Mouse (Mus musculus) intestine, embryonic 16.5 days (tissue): ENCODE measurements at regions not wholly inside any gene's neighbourhood (a gene's known extent, or its start where the extent isn't known, plus 50 kb on each side); places are given as distances from the start of the nearest gene placed in this dataset.

ENCODE experiments used
- ATAC-seq: fragments of 200-750 bp; cut with Nextera tagmentation; 2 replicates; pipeline ENCODE4 v1.8.0; 2017; ENCODE audit warnings: moderate TSS enrichment, moderate library complexity
- H3K27ac ChIP-seq: fragments of 300-500 bp; sonication (generic); 2 replicates; pipeline ENCODE4 v1.5.1; 2014; ENCODE audit warnings: mild to moderate bottlenecking, low read length
- H3K27me3 ChIP-seq: fragments of 300-500 bp; sonication (generic); replicated peaks from 2 replicates; pipeline ENCODE4 v1.6.1; 2014; ENCODE audit warnings: low read length, control low read depth, mixed read lengths; ENCODE audit not compliant: control insufficient read depth, insufficient read depth
- H3K36me3 ChIP-seq: fragments of 300-500 bp; sonication (generic); 2 replicates; pipeline ENCODE4 v1.6.1; 2014; ENCODE audit warnings: low read length, control low read depth; ENCODE audit not compliant: control insufficient read depth, insufficient read depth
- H3K4me1 ChIP-seq: fragments of 300-500 bp; sonication (generic); 2 replicates; pipeline ENCODE4 v1.6.1; 2014; ENCODE audit warnings: low read length, control low read depth, mixed read lengths; ENCODE audit not compliant: control insufficient read depth, insufficient read depth
- H3K4me2 ChIP-seq: fragments of 300-500 bp; sonication (generic); 2 replicates; pipeline ENCODE4 v1.6.1; 2014; ENCODE audit warnings: low read depth, low read length, control low read depth
- H3K4me3 ChIP-seq: fragments of 300-500 bp; sonication (generic); 2 replicates; pipeline ENCODE4 v1.5.1; 2014; ENCODE audit warnings: mild to moderate bottlenecking, low read length
- H3K9ac ChIP-seq: fragments of 300-500 bp; sonication (generic); 2 replicates; pipeline ENCODE4 v1.6.1; 2014; ENCODE audit warnings: low read depth, low read length
- H3K9me3 ChIP-seq: fragments of 300-500 bp; sonication (generic); 2 replicates; pipeline ENCODE4 v1.6.1; 2016; ENCODE audit warnings: low read length, control low read depth; ENCODE audit not compliant: control insufficient read depth
- WGBS: fragments of 180-500 bp; shearing (Covaris S2); extraction: QIAGEN DNeasy Blood & Tissue Kit; methylation state at CpG from one replicate; pipeline ENCODE4 v1.1.7; 2014; 5-methylcytosine and 5-hydroxymethylcytosine counted together

GRCm38 (mm10) chr2:59406976-59407375, 77.5 kb upstream of the Dapl1 start:
- H3K4me1 ChIP-seq, result no peaks in the 10 kb centered on the region
- 84% methylated on average over 3 of the region's 3 CpGs for WGBS
- H3K9ac ChIP-seq, result no peak overlapping the region
- no peak overlapping the region for H3K27ac ChIP-seq
- no peaks in the 10 kb centered on the region for H3K27me3 ChIP-seq
- no peaks in the 10 kb centered on the region for H3K9me3 ChIP-seq
- H3K4me2 ChIP-seq, result no peak overlapping the region
- no peak overlapping the region for H3K4me3 ChIP-seq
- no peaks in the 10 kb centered on the region for H3K36me3 ChIP-seq
- ATAC-seq, result 0 out of 2 replicates have a peak, but pooled peaks have one; percentile 18

GRCm38 (mm10) chr2:59407512-59407988, 76.9 kb upstream of the Dapl1 start:
- Histone ChIP-seq H3K9ac (no peak overlapping the region), H3K4me2 (no peak overlapping the region), H3K27me3 (no peaks in the 10 kb centered on the region), H3K9me3 (no peaks in the 10 kb centered on the region), H3K4me1 (no peaks in the 10 kb centered on the region), H3K4me3 (no peak overlapping the region), H3K27ac (no peak overlapping the region), H3K36me3 (no peaks in the 10 kb centered on the region)
- WGBS, result 70% methylated on average over 13 of the region's 13 CpGs
- peak; percentile 33; the same call in 1 of the 2 replicates for ATAC-seq

- H3K9me3 ChIP-seq, result no peaks in the 10 kb centered on the region
- H3K36me3 ChIP-seq, result no peaks in the 10 kb centered on the region
- no peaks in the 10 kb centered on the region for H3K4me1 ChIP-seq
- H3K4me3 ChIP-seq, result no peak overlapping the region
- no peak for ATAC-seq
- H3K4me2 ChIP-seq, result no peak overlapping the region
- no peak overlapping the region for H3K27ac ChIP-seq
- no peak overlapping the region for H3K9ac ChIP-seq
- WGBS, result 69% methylated on average over 10 of the region's 10 CpGs
- H3K27me3 ChIP-seq, result no peaks in the 10 kb centered on the region
Measured at GRCm38 (mm10) chr2:59408040-59408587, 76.3 kb upstream of the Dapl1 start.

- H3K9ac ChIP-seq, result no peak overlapping the region
- no peaks in the 10 kb centered on the region for H3K27me3 ChIP-seq
- no peak for ATAC-seq
- no peak overlapping the region for H3K27ac ChIP-seq
- no peaks in the 10 kb centered on the region for H3K9me3 ChIP-seq
- no peak overlapping the region for H3K4me2 ChIP-seq
- H3K4me3 ChIP-seq, result no peak overlapping the region
- H3K4me1 ChIP-seq, result peaks cover 9% of the 10 kb centered on the region
- 86% methylated on average over 9 of the region's 9 CpGs for whole genome bisulfite sequencing
- no peaks in the 10 kb centered on the region for H3K36me3 ChIP-seq
Measured at GRCm38 (mm10) chr2:59414612-59415011, 69.8 kb upstream of the Dapl1 start.

- 52% methylated on average over 8 of the region's 8 CpGs for WGBS
- H3K9ac ChIP-seq, result no peak overlapping the region
- H3K27ac ChIP-seq, result peak overlapping the region; percentile 42; the same call in 1 of the 2 replicates
- no peaks in the 10 kb centered on the region for H3K27me3 ChIP-seq
- no peak overlapping the region for H3K4me2 ChIP-seq
- peaks cover 14% of the 10 kb centered on the region for H3K4me1 ChIP-seq
- H3K4me3 ChIP-seq, result no peak overlapping the region
- H3K36me3 ChIP-seq, result no peaks in the 10 kb centered on the region
- H3K9me3 ChIP-seq, result no peaks in the 10 kb centered on the region
- peak; percentile 78 for ATAC-seq
Measured at GRCm38 (mm10) chr2:59416491-59417195, 67.8 kb upstream of the Dapl1 start.

GRCm38 (mm10) chr2:59417384-59417955, 67.0 kb upstream of the Dapl1 start:
- H3K27ac ChIP-seq, result no peak overlapping the region
- H3K4me1 ChIP-seq, result peaks cover 17% of the 10 kb centered on the region
- no peak overlapping the region for H3K4me2 ChIP-seq
- ATAC-seq, result peak; percentile 5; the same call in 1 of the 2 replicates
- H3K9ac ChIP-seq, result no peak overlapping the region
- no peaks in the 10 kb centered on the region for H3K36me3 ChIP-seq
- H3K9me3 ChIP-seq, result no peaks in the 10 kb centered on the region
- H3K4me3 ChIP-seq, result no peak overlapping the region
- WGBS, result 64% methylated on average over 11 of the region's 11 CpGs
- H3K27me3 ChIP-seq, result no peaks in the 10 kb centered on the region

GRCm38 (mm10) chr2:59420496-59420895, 64.0 kb upstream of the Dapl1 start:
- Histone ChIP-seq H3K27me3 (no peaks in the 10 kb centered on the region), H3K9me3 (no peaks in the 10 kb centered on the region), H3K27ac (no peak overlapping the region), H3K36me3 (no peaks in the 10 kb centered on the region), H3K9ac (no peak overlapping the region), H3K4me2 (no peak overlapping the region), H3K4me3 (no peak overlapping the region), H3K4me1 (peaks cover 24% of the 10 kb centered on the region)
- 57% methylated on average over 5 of the region's 5 CpGs for WGBS
- no peak for ATAC-seq

- ATAC-seq, result peak; percentile 65
- Histone ChIP-seq H3K9me3 (no peaks in the 10 kb centered on the region), H3K27ac (peak overlapping the region; percentile 79), H3K36me3 (no peaks in the 10 kb centered on the region), H3K4me3 (no peak overlapping the region), H3K4me2 (no peak overlapping the region), H3K27me3 (no peaks in the 10 kb centered on the region), H3K9ac (no peak overlapping the region), H3K4me1 (peaks cover 15% of the 10 kb centered on the region)
- WGBS, result 56% methylated on average over 10 of the region's 10 CpGs
Measured at GRCm38 (mm10) chr2:59422291-59423242, 61.9 kb upstream of the Dapl1 start.

- Histone ChIP-seq H3K27me3 (no peaks in the 10 kb centered on the region), H3K4me1 (peaks cover 15% of the 10 kb centered on the region), H3K36me3 (no peaks in the 10 kb centered on the region), H3K9me3 (no peaks in the 10 kb centered on the region), H3K27ac (0 out of 2 replicates have a peak overlapping the region, but pooled peaks have one; percentile 8), H3K4me3 (no peak overlapping the region), H3K4me2 (no peak overlapping the region), H3K9ac (no peak overlapping the region)
- no peak for ATAC-seq
- WGBS, result 55% methylated on average over 2 of the region's 2 CpGs
Measured at GRCm38 (mm10) chr2:59424205-59424604, 60.2 kb upstream of the Dapl1 start.
